Mouse (Mus musculus) mesoderm, embryonic 11.5 days (tissue): ENCODE data around the gene Rybp.

ENCODE experiments used
- DNase-seq: peaks from one replicate; pipeline ENCODE4 v3.0.0-alpha.2; 2012; ENCODE audit warnings: low read depth, low spot score

Rybp gene

DNA sequence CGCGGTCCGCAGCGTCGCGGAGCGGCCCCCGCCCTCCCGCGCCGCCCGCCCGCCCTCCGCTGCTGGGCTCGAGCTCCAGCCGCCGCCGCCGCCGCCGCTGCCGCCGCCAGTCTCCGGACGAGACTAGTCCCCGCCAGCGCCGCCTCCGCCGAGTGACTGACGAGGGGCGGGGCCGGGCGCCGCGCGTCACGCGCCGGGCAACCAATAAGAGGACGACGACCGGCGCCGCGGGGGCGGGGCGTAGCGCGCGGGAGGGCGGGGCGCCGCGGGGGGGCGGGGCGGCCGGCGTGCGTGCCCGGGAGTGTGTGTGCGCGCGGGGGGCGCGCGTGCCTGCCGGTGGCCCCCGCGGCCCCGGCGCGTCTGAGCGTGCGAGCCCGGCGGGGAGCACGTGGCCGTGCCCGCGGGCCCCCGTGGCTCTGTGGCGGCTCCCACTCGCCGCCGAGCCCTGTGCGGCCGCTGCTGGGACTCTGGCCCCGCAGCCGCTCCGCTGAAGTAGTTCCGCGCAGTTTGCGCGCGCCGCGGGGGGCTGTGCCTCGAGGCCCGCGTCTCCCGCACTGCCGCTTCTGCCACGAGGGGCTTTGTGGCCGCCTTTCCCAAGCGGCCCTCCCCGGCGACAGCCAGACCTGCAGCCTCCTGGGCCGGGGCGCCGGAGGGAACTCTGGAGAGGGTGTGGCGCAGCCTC, at the start of gene Rybp:
Rybp (minus strand) TSS at position 152 of the 682 bp plus-strand sequence.
- peak; percentile 93 for DNase-seq

DNA sequence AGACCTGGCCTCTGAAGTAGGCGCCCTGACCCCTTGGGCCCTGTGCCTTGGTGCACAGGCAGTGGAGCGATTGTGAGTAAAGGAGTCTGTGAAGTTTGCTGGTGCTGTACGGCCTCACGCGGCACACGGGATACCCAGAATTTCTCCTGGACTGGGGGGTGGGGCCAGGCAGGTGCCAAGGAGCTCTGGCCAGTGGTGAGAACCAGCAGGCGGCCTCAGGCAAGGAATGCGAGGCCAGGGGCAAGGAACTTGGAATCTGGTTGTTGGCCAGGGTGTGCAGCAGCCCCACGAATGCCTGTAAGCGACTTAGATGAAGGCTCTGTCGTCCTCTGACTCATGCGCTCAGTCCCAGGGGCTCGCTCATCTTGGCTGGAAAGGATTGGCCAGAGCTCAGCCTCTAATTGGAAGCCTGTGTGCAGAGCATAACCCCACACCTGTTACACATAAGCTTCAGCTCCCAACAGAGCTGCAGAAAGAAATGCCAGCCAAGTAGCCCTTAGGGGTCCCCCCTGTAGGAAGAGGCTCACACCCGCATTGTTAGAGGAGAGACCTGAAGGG, 49.4 kb upstream of the Rybp start:
- DNase-seq: peak; percentile 54

DNA sequence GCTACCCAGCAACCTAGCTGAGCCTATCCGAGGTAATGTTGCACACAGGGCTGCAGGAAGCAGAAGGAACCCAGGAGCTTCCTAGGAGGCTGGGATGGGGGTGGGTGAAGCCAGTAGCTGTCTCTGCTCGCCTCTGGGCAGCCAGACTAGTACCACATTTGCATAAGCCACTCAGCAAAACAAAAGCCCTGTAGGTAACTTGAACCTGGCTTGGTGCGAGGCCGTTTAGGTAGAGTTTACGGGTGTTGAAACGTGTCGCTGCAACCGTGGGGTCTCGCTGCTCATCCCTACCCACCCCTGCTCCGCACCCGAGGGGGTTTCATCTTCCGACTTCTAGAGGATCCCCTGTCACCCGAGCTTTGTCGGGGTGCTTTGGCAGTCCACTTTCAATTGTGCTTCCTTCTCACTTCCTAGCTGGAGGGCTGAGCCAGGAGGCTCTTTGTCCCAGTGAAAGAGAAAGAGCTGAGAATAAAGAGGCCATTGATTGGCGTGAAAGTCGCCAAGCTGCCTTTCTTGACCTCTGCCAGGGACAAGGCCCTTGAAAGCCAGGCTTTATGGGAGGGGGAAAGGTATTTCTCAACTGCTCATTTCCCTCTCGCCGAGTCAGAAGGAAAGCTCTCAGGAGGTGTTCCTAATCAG, 48.3 kb upstream of the Rybp start:
- DNase-seq: peak; percentile 71

DNA sequence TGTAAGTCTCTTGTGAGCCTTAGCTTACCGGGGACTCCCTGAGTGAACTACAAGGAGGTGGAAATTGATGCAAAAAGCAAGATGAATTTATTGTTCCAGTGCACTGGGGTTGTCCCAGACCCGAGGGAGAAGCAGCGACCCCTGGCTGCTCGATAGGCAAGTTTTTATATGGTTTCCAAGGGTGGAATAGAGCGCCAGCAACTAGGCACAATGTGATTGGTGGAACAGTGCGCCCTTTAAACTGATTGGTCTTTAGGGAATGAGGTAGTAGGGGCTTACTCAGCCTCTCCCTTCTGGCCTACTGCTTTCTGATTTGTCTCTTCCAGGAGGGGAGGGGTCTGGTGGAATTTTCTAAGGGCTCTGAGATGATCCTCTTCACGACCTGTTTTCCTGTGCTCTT, 46.5 kb upstream of the Rybp start:
- no peak for DNase-seq

DNA sequence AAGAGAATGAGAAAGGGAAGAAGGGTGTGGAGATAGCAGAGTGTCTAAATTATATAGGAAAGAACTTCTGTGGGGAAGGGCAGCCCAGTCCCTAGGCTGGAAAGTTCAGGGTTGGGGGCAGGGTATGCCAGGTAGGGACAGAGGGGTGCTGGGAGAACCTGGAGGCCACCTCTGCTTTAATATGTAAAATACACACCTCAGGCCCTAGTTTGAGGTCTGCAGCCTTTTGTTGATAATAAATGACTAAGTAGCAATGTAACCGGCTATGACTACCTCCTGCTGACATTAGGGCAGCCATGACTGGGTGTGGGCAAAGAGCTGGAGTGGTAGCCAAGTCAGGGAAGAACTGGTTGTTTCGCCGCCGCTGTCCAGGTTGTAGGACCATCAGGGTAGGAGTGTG, 45.2 kb upstream of the Rybp start:
- no peak for DNase-seq

DNA sequence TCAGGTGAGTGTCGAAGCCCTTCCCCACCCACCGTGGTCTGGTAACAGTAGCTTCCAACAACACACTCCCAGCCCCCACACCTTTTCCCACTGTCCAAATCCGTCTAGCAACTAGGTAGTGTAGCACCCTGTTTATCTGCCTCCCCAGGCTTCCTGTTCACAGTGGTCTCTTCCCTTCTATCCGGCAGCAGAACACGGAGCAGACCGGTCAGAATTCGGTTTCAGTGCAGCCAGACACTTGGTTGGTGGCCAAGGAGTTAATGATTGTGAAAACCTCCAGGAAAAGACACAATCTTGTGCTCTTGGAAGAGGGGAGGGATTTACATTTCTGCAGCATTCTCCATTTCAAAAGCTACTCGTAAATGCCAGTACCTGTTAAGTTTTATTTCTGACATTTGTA, 44.3 kb upstream of the Rybp start:
- no peak for DNase-seq

DNA sequence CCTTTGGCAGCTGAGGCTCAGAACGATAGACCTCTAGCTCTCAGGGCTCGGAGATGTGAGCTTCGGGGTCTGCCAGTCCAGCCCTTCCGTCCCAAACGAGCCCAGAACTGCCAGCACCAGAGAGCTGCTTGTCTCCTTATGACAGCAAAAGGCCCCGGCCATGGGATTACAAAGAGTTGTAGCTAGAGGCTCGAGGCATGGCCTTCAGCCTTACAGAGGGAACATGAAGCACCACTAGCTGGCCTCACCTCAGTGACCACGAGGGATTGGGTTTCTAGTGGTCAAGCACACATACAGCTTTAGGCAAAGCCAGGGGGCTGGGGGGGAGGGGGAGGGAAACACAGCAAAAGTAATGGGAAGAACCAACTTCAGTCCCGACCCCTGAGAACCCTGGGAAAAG, 43.8 kb upstream of the Rybp start:
- no peak for DNase-seq

DNA sequence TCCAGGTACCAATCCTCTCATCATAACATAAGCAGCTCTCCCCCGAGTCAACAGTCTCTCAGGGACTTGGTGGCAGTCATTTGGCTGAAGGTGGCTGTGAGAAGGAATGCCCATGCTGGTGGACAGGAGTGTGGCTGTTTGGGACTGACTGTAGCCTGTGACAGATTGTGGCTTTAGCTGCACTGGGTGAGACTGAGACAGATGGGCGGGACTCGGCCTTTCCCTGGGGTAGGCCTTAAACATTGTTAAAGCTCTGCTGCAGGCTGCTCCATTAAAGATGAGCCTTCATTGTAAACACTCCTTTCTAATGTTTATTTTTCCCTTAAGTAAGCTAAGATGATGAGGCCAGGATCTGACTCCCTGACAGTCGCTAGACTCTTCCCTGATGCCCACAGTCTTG, 42.3 kb upstream of the Rybp start:
- no peak for DNase-seq

DNA sequence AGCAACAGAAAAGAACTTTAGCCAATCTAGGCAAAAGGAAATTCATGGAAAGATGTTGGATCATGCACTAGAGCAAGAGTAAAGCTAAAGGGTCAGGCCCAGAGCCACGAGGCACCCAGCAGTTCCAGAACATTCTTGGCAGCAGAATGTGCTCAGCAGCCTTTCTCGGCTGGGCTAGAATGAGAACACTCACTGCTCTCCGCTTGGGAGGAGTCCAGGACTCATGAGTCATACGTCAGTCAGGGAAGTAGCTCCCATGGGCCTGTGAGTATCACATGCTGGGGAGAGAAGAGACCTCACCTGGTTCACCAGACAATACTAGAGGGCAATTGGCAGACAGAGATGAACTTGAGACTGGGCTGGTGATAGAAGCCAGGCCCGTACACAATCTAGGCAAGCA, 39.8 kb upstream of the Rybp start:
- DNase-seq: no peak

DNA sequence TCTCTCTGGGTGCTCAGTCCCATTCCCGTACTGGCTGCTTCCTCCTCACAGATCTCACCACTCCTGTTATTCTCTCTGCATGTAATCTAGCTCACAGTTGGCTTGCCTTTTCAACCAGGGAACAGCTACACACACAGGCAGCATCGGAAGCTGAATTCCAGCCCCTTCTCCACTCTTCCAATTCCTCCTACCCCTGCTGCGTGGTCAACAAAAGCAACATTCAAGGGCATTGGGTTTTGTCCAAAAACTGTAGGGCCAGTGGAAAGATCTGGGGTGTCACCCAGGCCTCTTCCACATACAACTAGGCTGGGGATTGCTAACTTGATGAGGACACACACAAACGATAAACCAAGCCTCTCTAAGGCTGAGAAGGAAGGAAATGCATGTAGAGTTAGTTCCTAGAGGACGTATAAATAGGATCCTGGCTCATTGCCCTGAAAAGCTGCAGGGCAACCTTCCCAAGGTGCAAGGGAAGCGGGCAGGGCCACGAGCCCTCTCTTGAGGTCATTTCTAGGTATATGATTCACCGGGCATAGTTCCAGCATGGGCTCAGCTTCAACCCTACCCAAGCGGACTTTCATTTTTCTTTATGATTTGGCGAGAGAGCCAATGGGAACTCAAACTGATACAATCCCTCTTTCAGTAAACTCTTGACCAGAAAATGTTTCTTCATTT, 36.6 kb upstream of the Rybp start:
- DNase-seq: no peak

DNA sequence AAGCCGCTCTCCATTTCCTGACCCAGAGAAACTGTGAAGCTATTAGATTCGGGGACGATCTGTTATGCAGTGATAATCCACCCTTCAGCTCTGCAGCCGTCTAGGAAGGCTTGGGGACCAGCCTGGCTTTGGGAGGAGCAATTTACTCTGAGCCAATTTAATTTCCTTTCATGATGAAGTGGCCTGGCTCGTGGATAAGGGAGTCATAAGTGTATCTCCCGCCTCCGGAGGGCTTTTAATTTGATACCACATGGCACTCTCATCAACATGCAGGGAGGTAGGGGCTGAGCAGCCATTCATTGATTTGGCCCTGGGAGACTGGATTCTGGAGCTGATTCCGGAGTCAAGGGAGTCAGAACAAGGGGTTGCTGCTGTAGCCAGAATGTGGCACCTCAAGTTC, 35.3 kb upstream of the Rybp start:
- no peak for DNase-seq

DNA sequence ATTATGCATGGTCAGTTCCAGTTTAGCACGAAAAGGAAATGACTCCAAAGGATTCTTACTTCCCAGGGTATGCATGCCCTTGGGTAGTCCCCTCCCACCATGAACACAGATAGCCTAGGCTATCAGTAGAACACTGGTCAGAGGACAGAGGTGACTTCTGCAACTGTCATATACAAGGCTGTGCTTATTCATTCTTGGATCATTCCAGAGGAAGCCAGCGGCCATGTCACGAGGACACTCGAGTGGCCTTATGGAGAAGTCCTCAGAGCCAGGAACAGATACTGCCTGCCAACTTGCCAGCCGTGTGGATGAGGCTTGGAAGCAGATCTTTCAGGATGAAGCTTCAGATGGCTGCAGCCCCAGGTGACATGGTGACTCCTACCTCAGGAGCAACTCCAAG, 34.9 kb upstream of the Rybp start:
- no peak for DNase-seq

DNA sequence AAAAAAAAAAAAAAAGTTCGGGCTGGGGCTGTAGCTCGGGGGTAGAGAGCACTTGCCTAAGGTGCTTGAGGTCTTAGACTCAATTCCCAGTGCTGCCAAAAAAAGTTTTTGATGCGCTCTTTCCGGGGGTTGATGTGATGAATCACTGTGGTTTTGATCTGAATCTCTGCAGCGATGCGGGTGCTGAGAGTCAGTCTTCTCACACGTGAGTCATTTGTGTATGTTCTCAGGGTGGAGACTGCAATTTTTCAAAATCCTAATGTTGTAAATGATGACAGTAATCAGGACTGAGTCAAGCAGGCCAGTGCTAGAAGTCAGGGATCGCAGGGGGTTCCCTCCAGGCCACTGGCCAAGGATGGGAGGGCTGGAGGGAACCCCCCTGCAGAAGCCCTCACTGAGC, 26.9 kb upstream of the Rybp start:
- no peak for DNase-seq

DNA sequence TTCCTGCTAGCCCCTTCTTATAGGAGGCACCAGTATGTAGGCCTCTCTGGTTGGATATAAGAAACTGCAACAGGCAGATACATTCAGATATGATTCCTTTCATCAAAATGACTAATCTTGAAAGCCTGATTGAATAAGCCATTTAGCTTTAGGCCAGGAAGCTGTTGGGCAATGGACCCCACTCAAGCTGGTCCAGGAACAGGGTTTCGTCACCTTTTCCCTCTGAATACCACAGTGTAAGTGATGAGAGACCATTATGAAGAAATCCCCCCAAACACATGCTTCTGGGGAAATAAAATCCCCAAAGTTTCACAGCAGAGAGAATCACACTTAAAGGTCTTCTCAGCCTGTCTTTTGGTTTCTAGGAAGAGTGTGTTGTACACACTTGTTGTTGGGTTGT, 23.9 kb upstream of the Rybp start:
- DNase-seq: no peak

DNA sequence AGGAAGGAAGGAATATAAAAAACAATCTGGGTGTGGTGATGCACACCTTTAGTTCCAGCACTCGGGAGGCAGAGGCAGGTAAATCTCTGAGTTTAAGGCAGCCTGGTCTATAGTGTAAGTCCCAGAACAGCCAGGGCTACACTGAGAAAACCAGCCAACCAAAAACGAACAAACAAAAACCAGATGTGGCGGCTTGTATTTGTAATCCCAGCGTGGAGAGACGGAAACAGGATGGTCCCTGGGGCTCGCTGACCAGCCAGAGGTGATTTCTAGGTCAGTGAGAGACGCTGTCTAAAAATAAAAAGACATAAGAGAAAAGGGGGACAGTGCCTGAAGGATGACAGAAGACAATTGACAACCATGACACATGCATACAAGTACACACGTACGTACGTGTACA, 17.5 kb upstream of the Rybp start:
- peak; percentile 13 for DNase-seq

DNA sequence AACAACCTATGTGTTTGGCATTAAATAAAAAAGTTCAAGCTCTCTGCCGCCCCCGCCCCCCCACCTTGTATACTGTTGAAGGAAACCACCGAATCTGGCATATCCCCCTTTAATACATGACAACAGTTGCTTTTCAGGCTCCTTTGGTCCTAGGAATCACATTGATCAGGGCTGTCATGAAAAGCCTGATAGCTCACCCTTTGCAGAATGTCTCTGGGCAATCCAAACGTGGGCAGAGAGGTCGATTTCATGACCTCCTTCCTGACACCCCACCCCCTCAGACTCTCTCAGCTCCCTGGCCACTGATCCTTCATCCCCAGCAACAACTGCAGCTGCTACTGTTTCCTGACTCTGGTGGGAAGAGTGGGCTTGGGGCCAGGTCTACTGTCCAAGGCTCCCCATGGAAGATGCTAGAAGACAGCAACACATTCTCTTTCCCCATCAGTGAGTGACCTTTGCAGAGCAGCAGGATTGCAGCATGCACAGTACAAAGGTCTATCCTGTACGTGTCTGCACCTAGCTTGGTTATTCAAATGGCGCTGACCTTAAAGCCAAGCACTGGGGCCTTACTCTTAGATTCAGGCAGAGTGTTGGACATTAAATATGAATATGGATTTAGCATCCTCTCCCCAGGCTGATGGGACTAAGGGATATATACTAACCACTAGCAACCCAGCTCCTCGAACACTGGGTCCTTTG, 14.3 kb upstream of the Rybp start:
- no peak for DNase-seq

DNA sequence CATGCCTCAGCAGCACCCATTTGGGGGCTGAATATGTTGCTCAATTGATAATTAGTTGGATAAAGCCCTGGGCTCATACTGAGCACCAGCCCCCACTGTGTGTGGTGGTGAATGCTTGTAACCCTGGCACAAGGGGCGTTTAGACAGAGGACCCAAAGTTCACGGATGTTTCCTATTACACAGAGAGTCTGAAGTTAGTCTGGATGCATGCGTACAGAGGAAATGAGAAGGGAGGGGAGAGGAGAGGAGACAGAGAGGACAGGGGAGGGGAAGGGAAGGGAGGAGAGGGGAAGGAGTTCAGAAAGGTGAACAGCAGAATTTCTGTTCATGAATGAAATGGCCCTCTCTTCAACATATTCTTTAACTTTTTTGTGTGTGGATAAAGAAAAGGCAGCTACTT, 13.5 kb upstream of the Rybp start:
- no peak for DNase-seq

DNA sequence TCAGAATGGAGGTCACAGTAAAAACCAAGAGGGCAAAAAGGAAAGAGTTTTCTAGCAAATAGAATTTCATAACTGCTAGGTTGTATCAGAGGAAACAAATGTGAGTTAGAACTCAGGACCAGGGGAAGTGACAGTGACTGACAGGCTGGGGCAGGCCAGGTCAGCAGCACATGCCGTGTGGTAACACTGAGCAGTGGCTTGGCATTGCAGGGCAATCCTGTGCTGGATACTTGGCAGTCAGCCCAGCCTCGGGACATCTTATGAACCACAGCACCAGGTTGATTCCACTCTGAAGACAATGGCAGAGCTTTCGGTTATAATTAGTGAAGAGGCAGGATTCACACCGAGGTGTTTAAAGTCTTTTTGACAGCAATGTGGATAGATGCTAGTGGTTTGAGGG, 11.7 kb upstream of the Rybp start:
- DNase-seq: no peak

DNA sequence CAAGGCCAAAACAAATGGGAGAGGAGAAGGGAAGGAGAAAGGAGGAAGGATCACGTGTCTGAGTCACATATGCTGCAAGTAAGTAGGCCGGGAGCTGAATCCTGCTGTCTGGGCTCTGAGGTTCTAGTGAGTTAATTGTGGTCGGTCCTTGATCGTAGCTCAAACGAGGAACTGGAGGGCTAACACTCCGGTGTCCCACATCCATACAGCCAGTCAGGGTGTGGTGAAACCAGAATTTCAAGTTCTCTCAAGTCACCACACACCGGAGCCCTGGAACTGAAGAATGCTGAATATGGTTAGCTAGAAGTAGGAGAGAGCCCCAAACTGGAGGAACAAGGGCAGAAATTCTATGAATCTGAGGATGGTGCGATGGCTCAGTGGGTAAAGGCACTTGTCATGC, 10.3 kb upstream of the Rybp start:
- DNase-seq: no peak

DNA sequence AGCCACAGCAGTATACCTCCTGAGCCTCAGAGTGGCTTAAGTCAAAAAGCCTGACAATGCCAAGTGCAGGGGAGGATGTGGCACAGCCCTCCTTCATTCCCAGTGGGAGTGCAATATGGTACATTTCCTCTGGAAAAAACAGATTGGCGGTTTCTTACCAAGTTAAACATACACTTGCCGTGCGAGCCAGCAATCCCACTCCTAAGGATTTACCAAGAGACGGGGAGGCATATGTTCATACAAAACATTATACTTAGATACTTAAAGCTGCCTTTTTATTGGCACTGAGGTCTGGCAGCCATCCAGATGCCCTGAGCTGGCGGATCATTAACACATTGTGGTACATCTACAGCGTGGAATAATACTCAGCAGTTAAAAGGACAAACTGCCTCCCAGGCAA, 5.1 kb upstream of the Rybp start:
- DNase-seq: no peak

DNA sequence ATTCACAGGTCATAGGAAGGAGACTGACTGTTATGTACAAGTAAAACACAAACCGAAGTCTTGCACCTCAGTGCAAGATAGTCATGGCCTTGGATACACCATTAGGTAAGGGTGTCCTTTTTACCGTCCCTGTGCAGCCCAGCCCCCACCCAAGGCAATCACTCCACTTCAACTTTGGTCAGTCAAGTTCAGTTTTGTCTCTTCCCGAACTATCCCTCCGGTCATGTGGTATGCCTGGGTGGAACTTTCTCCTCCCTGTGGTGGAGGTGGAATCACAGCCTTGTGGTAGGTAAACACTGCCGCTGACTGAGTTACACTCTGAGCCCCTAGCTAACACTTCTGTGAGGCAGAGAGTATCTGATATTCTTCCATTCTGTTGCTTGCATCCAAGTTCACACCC, 1.8 kb upstream of the Rybp start:
- DNase-seq: no peak

DNA sequence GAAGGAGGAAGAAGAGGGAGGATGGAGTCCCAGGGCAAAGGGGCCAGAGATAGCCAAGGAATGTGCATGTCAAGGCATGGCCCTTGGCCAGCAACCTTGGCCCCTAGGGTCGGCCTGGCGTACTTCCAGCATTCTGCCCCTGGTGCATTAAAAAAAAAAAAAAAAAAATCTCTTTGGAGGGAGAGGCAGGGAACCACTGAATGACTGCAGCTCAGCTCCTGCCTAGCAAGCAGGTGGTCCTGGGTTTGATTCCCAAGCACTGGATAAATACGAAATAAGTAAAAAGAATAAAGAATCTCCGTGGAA, 1.4 kb upstream of the Rybp start:
- no peak for DNase-seq
